Mouse (Mus musculus) limb, embryonic 13.5 days (tissue): ENCODE data around the gene Cav3. TPM values are rescaled to one million over a fixed set of nuclear protein-coding genes. Genes with fewer than 3 reads are reported as not detected.

Experiments
- ATAC-seq: fragments of 200-750 bp; cut with Nextera tagmentation; 2 replicates; pipeline ENCODE4 v1.8.0; 2017; ENCODE audit warnings: low read depth, moderate number of reproducible peaks, moderate TSS enrichment; ENCODE audit not compliant: low FRiP score
- H3K27ac ChIP-seq: fragments of 300-500 bp; sonication (generic); 2 replicates; pipeline ENCODE4 v1.5.1; 2015; ENCODE audit warnings: inconsistent platforms, mild to moderate bottlenecking, moderate library complexity
- H3K27me3 ChIP-seq: fragments of 300-500 bp; sonication (generic); 2 replicates; pipeline ENCODE4 v1.6.1; 2015; ENCODE audit warnings: mild to moderate bottlenecking, inconsistent platforms
- H3K36me3 ChIP-seq: fragments of 300-500 bp; sonication (generic); 2 replicates; pipeline ENCODE4 v1.6.1; 2015; ENCODE audit warnings: inconsistent platforms, mild to moderate bottlenecking, moderate library complexity
- H3K4me1 ChIP-seq: fragments of 300-500 bp; sonication (generic); 2 replicates; pipeline ENCODE4 v1.6.1; 2015; ENCODE audit warnings: inconsistent platforms
- H3K4me2 ChIP-seq: fragments of 300-500 bp; sonication (generic); replicated peaks from 2 replicates; pipeline ENCODE4 v1.6.1; 2015; ENCODE audit warnings: inconsistent platforms, mild to moderate bottlenecking, moderate library complexity
- H3K4me3 ChIP-seq: fragments of 300-500 bp; sonication (generic); 2 replicates; pipeline ENCODE4 v1.5.1; 2015; ENCODE audit warnings: moderate library complexity, mild to moderate bottlenecking, inconsistent platforms
- H3K9ac ChIP-seq: fragments of 300-500 bp; sonication (generic); 2 replicates; pipeline ENCODE4 v1.6.1; 2015; ENCODE audit warnings: mild to moderate bottlenecking, inconsistent platforms
- H3K9me3 ChIP-seq: fragments of 300-500 bp; sonication (generic); 2 replicates; pipeline ENCODE4 v1.6.1; 2016; ENCODE audit warnings: inconsistent platforms
- WGBS: fragments of 180-500 bp; shearing (Covaris S2); methylation state at CpG from one replicate; pipeline ENCODE4 v1.1.7; 2015; 5-methylcytosine and 5-hydroxymethylcytosine counted together
- polyA plus RNA-seq: library from polyadenylated mRNA; unstranded; fragments of >200 nt; fragmentation: Nextera tagmentation; extraction: Ambion mirVana; gene quantifications from 2 replicates; pipeline ENCODE4 v1.2.1, GENCODE M21; 2015

The Cav3 gene
- polyA plus RNA-seq, 1 experiment from 2014 or later: 7.8 TPM

DNA sequence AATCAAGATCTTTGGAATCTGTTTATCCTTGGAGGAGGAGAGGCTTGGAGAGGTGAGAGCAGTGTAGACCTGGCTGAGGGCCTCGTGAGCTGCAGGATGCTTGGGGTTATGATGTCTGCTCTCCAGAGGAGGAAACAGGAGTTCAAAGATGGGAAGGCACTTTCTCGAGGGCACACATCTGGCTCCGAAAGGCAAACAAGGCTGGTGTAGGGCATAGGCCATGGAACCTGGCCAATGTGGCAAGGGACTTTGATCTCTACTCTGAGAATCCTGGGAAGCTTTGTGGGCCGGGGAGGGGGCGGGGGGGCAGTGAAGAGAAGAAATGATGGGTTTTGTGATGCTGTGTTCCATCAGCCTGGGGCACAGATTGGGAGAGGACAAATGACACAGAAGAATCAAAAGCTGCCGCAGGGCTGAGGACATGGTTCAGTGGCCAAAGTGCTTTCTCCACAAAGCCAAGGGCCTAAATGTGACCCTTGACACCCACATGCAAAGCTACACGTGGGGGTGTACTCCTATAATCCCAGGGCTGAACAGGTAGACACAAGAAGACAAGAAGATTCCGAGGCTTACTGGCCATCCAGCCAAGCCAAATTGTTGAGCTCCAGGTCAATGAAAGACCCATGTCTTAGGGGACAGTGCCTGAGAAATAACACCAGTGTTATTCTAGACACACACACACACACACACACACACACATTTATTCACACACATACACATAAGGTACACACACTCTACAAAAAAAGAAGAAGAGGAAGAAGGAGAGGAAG is 37.2 kb downstream of the Cav3 start:
- Histone ChIP-seq H3K4me2 (no peak overlapping the region), H3K36me3 (no peaks in the 10 kb centered on the region), H3K9ac (no peak overlapping the region), H3K27me3 (peaks cover 17% of the 10 kb centered on the region), H3K27ac (no peak overlapping the region), H3K4me3 (no peak overlapping the region), H3K4me1 (peaks cover 20% of the 10 kb centered on the region), H3K9me3 (no peaks in the 10 kb centered on the region)
- no peak for ATAC-seq
- 77% methylated on average over 8 of the region's 8 CpGs for WGBS

DNA sequence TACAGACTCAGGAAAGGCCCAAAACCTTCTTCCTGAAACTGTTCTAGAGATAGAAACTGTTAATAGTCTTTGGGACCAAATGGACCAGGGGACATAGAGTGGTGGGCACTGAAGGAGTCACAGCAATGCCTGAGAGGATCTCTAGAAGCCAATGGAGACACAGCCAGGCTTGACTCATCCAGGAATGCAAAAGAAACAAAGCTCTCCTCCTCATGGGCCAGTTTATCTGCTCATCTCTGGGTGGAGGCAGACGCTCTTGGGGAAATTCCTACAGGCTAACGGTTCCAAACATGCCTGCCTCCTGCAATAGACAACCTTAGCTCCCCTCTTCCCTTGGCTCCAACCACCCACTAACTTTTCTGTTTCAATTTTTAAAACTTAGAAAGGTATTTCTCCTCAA is 38.2 kb downstream of the Cav3 start:
- Histone ChIP-seq H3K27me3 (peaks cover 7% of the 10 kb centered on the region; the same call in 1 of the 2 replicates), H3K4me3 (no peak overlapping the region), H3K9ac (no peak overlapping the region), H3K36me3 (no peaks in the 10 kb centered on the region), H3K4me2 (no peak overlapping the region), H3K27ac (no peak overlapping the region), H3K4me1 (peaks cover 20% of the 10 kb centered on the region), H3K9me3 (no peaks in the 10 kb centered on the region)
- 76% methylated on average over 2 of the region's 2 CpGs for WGBS
- no peak for ATAC-seq

DNA sequence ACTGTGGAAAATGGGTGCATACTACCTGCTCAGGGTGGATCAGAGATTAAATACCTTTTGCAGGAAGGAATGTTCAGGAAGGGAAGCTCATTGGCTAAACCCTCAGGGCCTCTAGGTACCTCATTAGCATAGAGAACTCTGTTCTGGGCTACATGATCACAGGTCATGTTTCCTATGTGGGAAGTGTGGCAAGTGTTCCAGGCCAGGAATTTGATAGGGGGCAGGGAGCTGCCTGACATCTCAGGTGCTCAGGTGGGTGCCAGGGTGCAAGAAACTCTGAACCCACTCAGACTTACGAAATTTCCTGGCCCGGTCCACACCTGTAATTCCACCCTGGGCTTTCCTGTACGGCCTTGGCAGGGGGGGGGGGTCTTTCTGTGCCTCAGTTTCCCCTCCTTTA is 39.4 kb downstream of the Cav3 start:
- Histone ChIP-seq H3K36me3 (no peaks in the 10 kb centered on the region), H3K9ac (no peak overlapping the region), H3K4me1 (peaks cover 20% of the 10 kb centered on the region), H3K4me3 (no peak overlapping the region), H3K9me3 (no peaks in the 10 kb centered on the region), H3K4me2 (no peak overlapping the region), H3K27me3 (no peaks in the 10 kb centered on the region), H3K27ac (no peak overlapping the region)
- ATAC-seq: no peak
- 85% methylated on average over 3 of the region's 3 CpGs for WGBS

DNA sequence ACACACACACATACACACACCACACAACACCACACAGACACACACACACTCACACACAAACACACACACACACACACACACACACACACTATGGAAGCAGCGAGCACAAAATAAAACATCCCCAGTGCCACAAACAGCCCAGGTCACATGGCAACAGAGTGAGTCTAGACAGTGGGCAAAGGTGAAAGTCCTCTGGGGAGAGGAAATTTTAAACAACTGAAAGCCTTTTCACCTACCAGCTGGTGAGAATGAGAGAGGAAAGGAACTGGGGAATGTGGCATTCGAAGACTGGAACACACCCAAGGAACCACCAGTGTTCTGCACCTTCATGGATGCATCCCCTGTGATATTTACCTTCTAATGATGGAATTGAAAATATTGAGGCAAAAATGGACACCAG is 40.2 kb downstream of the Cav3 start:
- H3K4me2 ChIP-seq: no peak overlapping the region
- ATAC-seq: no peak
- no peak overlapping the region for H3K4me3 ChIP-seq
- no peak overlapping the region for H3K27ac ChIP-seq
- H3K4me1 ChIP-seq: peaks cover 19% of the 10 kb centered on the region
- H3K27me3 ChIP-seq: no peaks in the 10 kb centered on the region
- H3K36me3 ChIP-seq: no peaks in the 10 kb centered on the region
- WGBS: 77% methylated on average over 2 of the region's 2 CpGs
- H3K9ac ChIP-seq: no peak overlapping the region
- no peaks in the 10 kb centered on the region for H3K9me3 ChIP-seq

DNA sequence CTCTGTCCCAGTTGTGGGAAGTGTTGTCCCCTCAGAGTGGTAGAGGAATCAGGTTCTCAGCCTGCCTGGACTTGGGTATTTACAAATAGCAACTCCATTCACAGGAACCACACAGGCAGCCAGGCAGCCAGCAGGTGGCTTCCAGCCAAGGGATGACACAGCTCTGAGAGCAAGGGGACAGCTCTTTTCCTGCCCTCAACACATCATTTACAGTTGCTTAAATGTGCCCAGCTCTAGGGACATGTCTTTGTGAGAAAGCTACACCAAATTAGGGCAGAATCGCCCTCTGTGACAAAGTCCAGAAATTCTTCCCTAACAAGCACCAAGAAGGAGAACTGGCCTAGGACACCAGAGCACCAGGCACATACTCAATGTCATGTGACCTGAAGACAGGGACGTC is 41.9 kb downstream of the Cav3 start:
- H3K9me3 ChIP-seq: no peaks in the 10 kb centered on the region
- H3K4me3 ChIP-seq: no peak overlapping the region
- no peak overlapping the region for H3K4me2 ChIP-seq
- H3K36me3 ChIP-seq: no peaks in the 10 kb centered on the region
- H3K4me1 ChIP-seq: peaks cover 2% of the 10 kb centered on the region; the same call in 1 of the 2 replicates
- no peaks in the 10 kb centered on the region for H3K27me3 ChIP-seq
- no peak overlapping the region for H3K9ac ChIP-seq
- H3K27ac ChIP-seq: no peak overlapping the region
- ATAC-seq: no peak
- 77% methylated on average over 2 of the region's 2 CpGs for WGBS

DNA sequence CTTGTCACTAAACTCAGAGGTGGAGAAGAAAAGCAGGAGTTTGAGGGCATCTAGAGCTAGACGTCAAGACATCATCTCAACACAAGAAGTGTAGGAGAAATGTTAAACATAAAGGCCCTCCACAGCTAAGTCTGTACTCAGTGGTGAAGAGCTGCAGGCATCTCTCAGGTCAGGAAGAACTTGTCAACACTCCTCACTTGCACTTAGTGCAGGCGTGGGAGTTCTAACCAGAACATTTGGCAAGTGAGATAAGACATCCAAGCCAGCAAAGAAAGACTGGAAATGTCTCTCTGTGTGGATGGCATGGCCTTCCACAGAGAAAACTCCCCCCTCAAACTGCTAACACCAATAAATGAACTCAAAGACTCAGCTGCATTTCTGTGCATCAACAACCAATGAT is 48.3 kb downstream of the Cav3 start:
- no peak for ATAC-seq
- Histone ChIP-seq H3K36me3 (no peaks in the 10 kb centered on the region), H3K9me3 (no peaks in the 10 kb centered on the region), H3K9ac (no peak overlapping the region), H3K4me1 (peaks cover 4% of the 10 kb centered on the region), H3K27ac (no peak overlapping the region), H3K4me2 (no peak overlapping the region), H3K27me3 (no peaks in the 10 kb centered on the region; the same call in none of the 2 replicates), H3K4me3 (no peak overlapping the region)
- WGBS: 62% methylated on average over 2 of the region's 2 CpGs

DNA sequence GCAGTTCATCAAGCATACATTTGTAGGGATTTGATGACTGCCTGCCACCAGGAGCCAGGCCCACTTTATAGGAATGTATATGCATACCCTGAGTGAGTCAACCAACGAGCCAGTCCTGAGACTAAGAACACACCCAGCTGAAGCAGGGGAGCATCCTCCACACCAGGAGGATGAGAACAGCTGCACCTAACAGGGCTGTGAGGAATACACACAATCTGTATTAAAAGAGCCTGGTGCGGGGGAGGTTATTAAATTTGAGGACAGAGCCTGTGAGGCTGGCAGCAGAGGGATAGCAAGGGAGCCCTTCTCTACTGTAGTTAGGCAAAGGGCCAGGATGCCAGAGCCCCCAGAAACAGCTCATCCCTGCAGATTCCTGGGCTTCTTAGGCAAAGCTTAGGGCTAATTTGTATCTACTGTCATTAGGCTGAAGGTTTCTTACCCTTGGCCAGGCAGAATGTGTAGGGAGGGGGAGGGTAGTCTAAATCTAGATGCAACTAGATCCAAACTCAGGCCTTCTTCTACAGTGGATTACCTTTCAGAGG is 50.4 kb downstream of the Cav3 start:
- H3K27me3 ChIP-seq: no peaks in the 10 kb centered on the region; the same call in none of the 2 replicates
- no peaks in the 10 kb centered on the region for H3K9me3 ChIP-seq
- H3K4me2 ChIP-seq: no peak overlapping the region
- H3K4me1 ChIP-seq: peaks cover 4% of the 10 kb centered on the region
- H3K4me3 ChIP-seq: no peak overlapping the region
- ATAC-seq: no peak
- no peak overlapping the region for H3K27ac ChIP-seq
- H3K9ac ChIP-seq: no peak overlapping the region
- H3K36me3 ChIP-seq: no peaks in the 10 kb centered on the region
- WGBS: 36% methylated on average over 2 of the region's 2 CpGs

DNA sequence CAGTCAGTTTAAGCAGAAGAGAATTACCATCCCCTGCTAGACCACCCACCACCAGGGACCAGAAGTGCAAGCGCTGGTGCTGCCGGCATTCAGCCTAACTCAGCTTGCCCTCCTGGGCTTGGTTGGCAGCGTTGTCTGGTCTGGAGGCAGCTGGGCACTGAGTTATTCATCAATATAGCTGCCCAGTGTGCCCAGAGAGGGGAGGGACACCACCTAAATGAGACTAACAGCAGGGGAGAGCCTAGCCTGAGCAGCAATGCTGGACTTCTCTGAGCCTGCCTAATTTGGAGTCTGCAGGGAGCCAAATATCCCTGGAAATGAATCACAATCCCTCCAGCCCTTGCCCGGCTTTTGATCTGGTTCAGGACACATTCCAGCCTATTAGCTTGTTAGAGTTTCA is 51.0 kb downstream of the Cav3 start:
- Histone ChIP-seq H3K27me3 (no peaks in the 10 kb centered on the region; the same call in none of the 2 replicates), H3K9ac (no peak overlapping the region), H3K4me3 (no peak overlapping the region), H3K4me2 (no peak overlapping the region), H3K27ac (no peak overlapping the region), H3K9me3 (no peaks in the 10 kb centered on the region), H3K4me1 (peaks cover 4% of the 10 kb centered on the region), H3K36me3 (no peaks in the 10 kb centered on the region)
- WGBS: 14% methylated on average over 4 of the region's 4 CpGs
- ATAC-seq: no peak

DNA sequence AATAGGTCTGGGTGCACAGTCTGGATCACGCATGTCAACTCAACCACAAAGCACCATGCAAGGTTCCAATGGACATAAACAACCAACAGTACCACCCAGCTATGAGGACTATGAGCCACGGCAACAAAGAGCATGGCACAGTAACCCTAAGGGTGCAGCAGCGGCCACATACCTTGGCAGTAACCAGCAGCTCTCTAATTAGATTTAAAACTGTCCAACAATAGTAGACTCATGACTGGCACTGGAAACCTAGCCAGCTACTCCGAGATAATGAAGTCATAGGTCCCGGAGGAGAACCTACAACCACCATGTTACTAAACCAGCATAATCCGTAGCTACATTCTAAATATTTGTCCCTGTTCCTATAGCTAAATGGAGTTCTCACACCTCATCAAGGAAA is 55.3 kb downstream of the Cav3 start:
- no peaks in the 10 kb centered on the region for H3K9me3 ChIP-seq
- H3K4me2 ChIP-seq: no peak overlapping the region
- no peak overlapping the region for H3K27ac ChIP-seq
- H3K36me3 ChIP-seq: no peaks in the 10 kb centered on the region
- no peaks in the 10 kb centered on the region; the same call in none of the 2 replicates for H3K27me3 ChIP-seq
- H3K9ac ChIP-seq: no peak overlapping the region
- WGBS: 80% methylated on average over 6 of the region's 6 CpGs
- H3K4me1 ChIP-seq: peaks cover 4% of the 10 kb centered on the region
- no peak overlapping the region for H3K4me3 ChIP-seq
- no peak for ATAC-seq

DNA sequence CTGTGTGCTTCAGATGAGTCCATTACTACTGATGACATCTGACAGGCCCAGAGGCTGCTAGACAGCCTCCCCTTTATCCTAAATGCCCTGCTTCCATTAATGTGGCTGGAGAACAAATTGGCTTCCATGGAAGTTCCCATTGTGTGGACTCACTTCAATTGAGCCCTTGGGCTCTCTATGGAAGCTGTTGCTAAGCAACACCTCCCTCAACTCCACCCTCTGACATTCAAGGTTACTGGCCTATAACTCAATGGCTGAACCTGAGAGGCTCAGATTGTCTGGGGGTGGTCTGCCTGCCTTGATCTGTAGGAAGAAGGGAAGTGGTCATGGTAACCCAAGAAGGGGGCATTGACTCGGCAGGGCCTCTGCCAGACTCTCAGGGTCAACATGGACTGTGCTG is 57.2 kb downstream of the Cav3 start:
- no peaks in the 10 kb centered on the region for H3K4me1 ChIP-seq
- no peak overlapping the region for H3K4me3 ChIP-seq
- no peak overlapping the region for H3K4me2 ChIP-seq
- 19% methylated on average over 1 of the region's 1 CpGs for WGBS
- no peaks in the 10 kb centered on the region; the same call in 1 of the 2 replicates for H3K27me3 ChIP-seq
- H3K9ac ChIP-seq: no peak overlapping the region
- no peaks in the 10 kb centered on the region for H3K36me3 ChIP-seq
- no peak for ATAC-seq
- no peaks in the 10 kb centered on the region for H3K9me3 ChIP-seq
- no peak overlapping the region for H3K27ac ChIP-seq

DNA sequence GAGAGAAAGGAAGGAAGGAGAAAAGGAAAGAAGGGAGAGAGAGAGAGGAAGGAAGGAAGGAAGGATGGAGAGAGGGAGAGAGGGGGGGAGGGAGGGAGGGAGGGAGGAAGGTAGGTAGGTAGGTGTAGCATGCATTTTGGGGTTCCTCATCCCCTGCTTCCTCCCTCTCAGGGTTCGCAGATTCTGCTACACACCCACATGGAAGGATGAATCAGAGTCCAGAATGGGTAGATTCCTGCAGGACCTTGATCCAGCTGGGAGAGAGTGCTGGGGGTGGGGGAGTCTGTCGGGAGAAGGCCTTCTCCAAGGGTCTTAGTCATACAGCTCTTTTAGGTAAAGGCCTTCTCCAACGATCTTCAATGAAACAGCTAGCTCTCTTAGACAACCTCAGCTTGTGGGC is 58.3 kb downstream of the Cav3 start:
- Histone ChIP-seq H3K36me3 (no peaks in the 10 kb centered on the region), H3K4me3 (no peak overlapping the region), H3K27me3 (no peaks in the 10 kb centered on the region; the same call in 1 of the 2 replicates), H3K9me3 (no peaks in the 10 kb centered on the region), H3K9ac (no peak overlapping the region), H3K4me1 (no peaks in the 10 kb centered on the region), H3K27ac (no peak overlapping the region), H3K4me2 (no peak overlapping the region)
- no peak for ATAC-seq
- WGBS: 80% methylated on average over 3 of the region's 3 CpGs

DNA sequence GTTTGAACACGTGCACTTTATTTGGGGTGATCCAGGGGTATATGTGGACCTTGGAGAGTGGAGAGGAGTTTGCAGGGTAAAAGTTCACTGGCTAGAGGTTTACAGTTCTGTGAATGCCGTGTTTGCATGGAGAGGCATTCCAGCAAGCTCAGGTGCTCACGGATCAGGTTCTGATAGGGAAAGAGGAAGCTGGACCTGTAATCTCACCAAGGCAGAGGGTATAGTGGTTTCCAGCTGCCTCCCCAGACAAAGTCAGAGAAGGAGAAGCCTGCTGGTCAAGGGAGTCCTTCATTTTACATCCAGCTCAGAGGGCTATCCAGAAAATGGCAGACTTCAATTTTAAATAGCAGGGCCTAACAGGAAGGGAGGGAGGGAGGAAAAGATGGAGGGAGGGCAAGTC is 58.7 kb downstream of the Cav3 start:
- Histone ChIP-seq H3K27me3 (no peaks in the 10 kb centered on the region; the same call in 1 of the 2 replicates), H3K36me3 (no peaks in the 10 kb centered on the region), H3K9ac (no peak overlapping the region), H3K4me1 (no peaks in the 10 kb centered on the region), H3K4me3 (no peak overlapping the region), H3K27ac (no peak overlapping the region), H3K9me3 (no peaks in the 10 kb centered on the region), H3K4me2 (no peak overlapping the region)
- 73% methylated on average over 3 of the region's 3 CpGs for WGBS
- ATAC-seq: no peak
